Mouse (Mus musculus) lung, postnatal 0 days (tissue): Measurements from ENCODE around the gene Olfr323.

ENCODE experiments used
- CTCF ChIP-seq: IDR thresholded peaks from 2 replicates; pipeline ENCODE4 v1.5.1; 2016; ENCODE audit warnings: antibody characterized with exemption, mild to moderate bottlenecking
- EP300 ChIP-seq: IDR thresholded peaks from 2 replicates; pipeline ENCODE4 v1.6.1; 2016; ENCODE audit warnings: antibody characterized with exemption, mild to moderate bottlenecking, control low read depth

GRCm38 (mm10) chr11:58602062-58602461 lies 28.2 kb downstream of the Olfr323 start:
- no peak for TF ChIP-seq CTCF
- TF ChIP-seq EP300, result no peak
